Mouse (Mus musculus): Measurements from ENCODE around the gene Hmgxb4. TPM values are rescaled to one million over a fixed set of nuclear protein-coding genes. Genes with fewer than 3 reads are reported as not detected.
A peak's percentile ranks its signal among the peaks of the same experiment; 100 is the strongest.

Gene Hmgxb4
- total RNA-seq, 2 experiments from 2014 or later, result 12.7 to 16.3 TPM

- DNase-seq, result no peak
Observed at GRCm38 (mm10) chr8:75016422-75016821, 23.3 kb downstream of the Hmgxb4 start.

GRCm38 (mm10) chr8:75018274-75018972, 25.3 kb downstream of the Hmgxb4 start:
- intact Hi-C loops (cut with DNase I), result no loop called here
- no peak for DNase-seq

More at GRCm38 (mm10) chr8:75016422-75016821, 23.3 kb downstream of the Hmgxb4 start:
- intact Hi-C loops (cut with DNase I), result loop anchor here (2.0 kb wide), 2 partner anchors 14 to 16 kb away; partner anchors contain the start of gene Tom1

- intact Hi-C loops (cut with DNase I), result no loop called here
- no peak for DNase-seq
Observed at GRCm38 (mm10) chr8:75023660-75024316, 30.6 kb downstream of the Hmgxb4 start.

- intact Hi-C loops (cut with DNase I), result no loop called here
- DNase-seq, result no peak
Observed at GRCm38 (mm10) chr8:75025809-75026208, 32.7 kb downstream of the Hmgxb4 start.

GRCm38 (mm10) chr8:75030453-75031024, 37.4 kb downstream of the Hmgxb4 start:
- no peak for DNase-seq
- intact Hi-C loops (cut with DNase I), result no loop called here

- no peak for DNase-seq
- intact Hi-C loops (cut with DNase I), result loop anchor here (2.0 kb wide), 2 partner anchors 16 to 38 kb away; no protein-coding TSS in a partner anchor
Observed at GRCm38 (mm10) chr8:75032961-75033360, 39.8 kb downstream of the Hmgxb4 start.

GRCm38 (mm10) chr8:75033511-75034243, 40.5 kb downstream of the Hmgxb4 start, which contains the start of gene Tom1:
Tom1 (plus strand) TSS chr8:75033705.
- DNase-seq, result peak; percentile 99 to 100
- intact Hi-C loops (cut with DNase I), result loop anchor here (2.0 kb wide), 3 partner anchors 17 to 75 kb away; partner anchors contain the start of gene Mcm5

GRCm38 (mm10) chr8:75034285-75034684, 41.1 kb downstream of the Hmgxb4 start:
- intact Hi-C loops (cut with DNase I), result loop anchor here (2.0 kb wide), 1 partner anchor 75 kb away; the partner anchor contains the start of gene Mcm5
- no peak for DNase-seq

GRCm38 (mm10) chr8:75035640-75036039, 42.5 kb downstream of the Hmgxb4 start:
- peak; percentile 37 to 44 for DNase-seq
- intact Hi-C loops (cut with DNase I), result loop anchor here (2.0 kb wide), 1 partner anchor 73 kb away; the partner anchor contains the start of gene Mcm5

- peak in 1 of 2 experiments; percentile 43 for DNase-seq
- intact Hi-C loops (cut with DNase I), result no loop called here
Observed at GRCm38 (mm10) chr8:75038497-75038896, 45.3 kb downstream of the Hmgxb4 start.

- no peak for DNase-seq
- intact Hi-C loops (cut with DNase I), result no loop called here
Observed at GRCm38 (mm10) chr8:75039754-75040153, 46.6 kb downstream of the Hmgxb4 start.

- intact Hi-C loops (cut with DNase I), result loop anchor here (2.0 kb wide), 1 partner anchor 21 kb away; no protein-coding TSS in a partner anchor
- DNase-seq, result no peak
Observed at GRCm38 (mm10) chr8:75042171-75042570, 49.0 kb downstream of the Hmgxb4 start.

- DNase-seq, result no peak
- intact Hi-C loops (cut with DNase I), result loop anchor here (2.0 kb wide), 1 partner anchor 20 kb away; no protein-coding TSS in a partner anchor
Observed at GRCm38 (mm10) chr8:75042974-75043373, 49.8 kb downstream of the Hmgxb4 start.

- DNase-seq, result peak in 1 of 2 experiments; percentile 31
Observed at GRCm38 (mm10) chr8:75046303-75046702, 53.1 kb downstream of the Hmgxb4 start.

GRCm38 (mm10) chr8:75047784-75048183, 54.6 kb downstream of the Hmgxb4 start:
- DNase-seq, result no peak
- intact Hi-C loops (cut with DNase I), result no loop called here

More at GRCm38 (mm10) chr8:75046303-75046702, 53.1 kb downstream of the Hmgxb4 start:
- intact Hi-C loops (cut with DNase I), result no loop called here

- no peak for DNase-seq
- intact Hi-C loops (cut with DNase I), result no loop called here
Observed at GRCm38 (mm10) chr8:75053342-75053741, 60.2 kb downstream of the Hmgxb4 start.

GRCm38 (mm10) chr8:75055673-75056072, 62.5 kb downstream of the Hmgxb4 start:
- intact Hi-C loops (cut with DNase I), result no loop called here
- DNase-seq, result no peak

- intact Hi-C loops (cut with DNase I), result no loop called here
- no peak for DNase-seq
Observed at GRCm38 (mm10) chr8:75060022-75060421, 66.9 kb downstream of the Hmgxb4 start.

GRCm38 (mm10) chr8:75060815-75061214, 67.7 kb downstream of the Hmgxb4 start:
- intact Hi-C loops (cut with DNase I), result no loop called here
- DNase-seq, result no peak

- peak in 1 of 2 experiments; percentile 47 for DNase-seq
- intact Hi-C loops (cut with DNase I), result loop anchor here (2.0 kb wide), 1 partner anchor 20 kb away; no protein-coding TSS in a partner anchor
Observed at GRCm38 (mm10) chr8:75063290-75063689, 70.1 kb downstream of the Hmgxb4 start.

Measured in heart, postnatal 36 days (tissue).